Mouse (Mus musculus) gastrocnemius, adult 2 months (tissue): ENCODE data around the gene Lad1. TPM values are rescaled to one million over a fixed set of nuclear protein-coding genes. Genes with fewer than 3 reads are reported as not detected.

Experiments
- DNase-seq: peaks from one replicate; pipeline ENCODE4 v3.0.0; 2022
- H3K27ac ChIP-seq: fragments of 200-600 bp; 2 replicates; pipeline ENCODE4 v1.8.1; 2022; ENCODE audit warnings: mild to moderate bottlenecking
- H3K4me3 ChIP-seq: fragments of 200-600 bp; 2 replicates; pipeline ENCODE4 v1.8.1; 2022; ENCODE audit warnings: mild to moderate bottlenecking, moderate library complexity
- CTCF ChIP-seq: fragments of 200-600 bp; IDR thresholded peaks from 2 replicates; pipeline ENCODE4 v1.8.1; 2022; ENCODE audit warnings: antibody characterized with exemption, mild to moderate bottlenecking, moderate library complexity
- intact Hi-C: fragments of 180-260 bp; cut with DNase I; formaldehyde crosslinking; loops from one replicate; pipeline ENCODE4 v1.15.1; 2025
- long read RNA-seq, 2 experiments: library from polyadenylated mRNA; stranded (forward); transcript quantifications; one replicate each; pipeline ENCODE4 v2.0.0; 2021
- total RNA-seq, 2 experiments: library from RNA; stranded (reverse); gene quantifications; 2 replicates each; pipeline ENCODE4 v1.2.3; 2021

Gene Lad1
- not detected for total RNA-seq
- long read RNA-seq, experiment 1: 0 reads
- long read RNA-seq, experiment 2: 0 reads

GRCm38 (mm10) chr1:135818481-135819086 lies at the start of gene Lad1:
Gene Lad1 (plus strand): TSS chr1:135818598.
- TF ChIP-seq CTCF: no peak
- intact Hi-C loops: no loop called here
- Histone ChIP-seq H3K27ac (no peak within 1 kb of the TSS), H3K4me3 (peak within 1 kb of the TSS; percentile 74)
- DNase-seq: no peak

GRCm38 (mm10) chr1:135770237-135770636 lies 48.2 kb upstream of the Lad1 start:
- DNase-seq: peak; percentile 63
- Histone ChIP-seq H3K27ac (peak overlapping the region; percentile 97), H3K4me3 (peak overlapping the region; percentile 96)
- intact Hi-C loops: no loop called here
- no peak for TF ChIP-seq CTCF

- peak overlapping the region; percentile 96 for H3K4me3 ChIP-seq
- DNase-seq: peak; percentile 82
- peak overlapping the region; percentile 97 for H3K27ac ChIP-seq
- no peak for TF ChIP-seq CTCF
- intact Hi-C loops: no loop called here
Measured at GRCm38 (mm10) chr1:135770896-135771572, 47.4 kb upstream of the Lad1 start.

- H3K27ac ChIP-seq: peak overlapping the region; percentile 97
- no peak for TF ChIP-seq CTCF
- H3K4me3 ChIP-seq: peak overlapping the region; percentile 96
- DNase-seq: no peak
- intact Hi-C loops: no loop called here
Measured at GRCm38 (mm10) chr1:135771573-135771970, 46.8 kb upstream of the Lad1 start.

- TF ChIP-seq CTCF: no peak
- H3K27ac ChIP-seq: peak overlapping the region; percentile 94
- intact Hi-C loops: no loop called here
- DNase-seq: peak; percentile 49
- H3K4me3 ChIP-seq: peak overlapping the region; percentile 9
Measured at GRCm38 (mm10) chr1:135776596-135776995, 41.8 kb upstream of the Lad1 start.

- peak overlapping the region; percentile 94 for H3K27ac ChIP-seq
- no peak for DNase-seq
Measured at GRCm38 (mm10) chr1:135777046-135777445, 41.4 kb upstream of the Lad1 start.

GRCm38 (mm10) chr1:135778780-135779535 lies 39.4 kb upstream of the Lad1 start, which contains the start of gene Tnni1:
Gene Tnni1 (plus strand): TSS chr1:135779434.
- intact Hi-C loops: no loop called here
- peak within 1 kb of the TSS; percentile 17 for H3K4me3 ChIP-seq
- peak within 1 kb of the TSS; percentile 94 for H3K27ac ChIP-seq
- TF ChIP-seq CTCF: no peak
- DNase-seq: peak; percentile 66

More at GRCm38 (mm10) chr1:135777046-135777445, 41.4 kb upstream of the Lad1 start:
- intact Hi-C loops: no loop called here
- no peak for TF ChIP-seq CTCF
- no peak overlapping the region for H3K4me3 ChIP-seq

- H3K4me3 ChIP-seq: no peak overlapping the region
- DNase-seq: no peak
- intact Hi-C loops: loop anchor here (1.0 kb wide), 2 partner anchors 27 to 61 kb away; no protein-coding TSS in a partner anchor
- H3K27ac ChIP-seq: peak overlapping the region; percentile 94
- TF ChIP-seq CTCF: no peak
Measured at GRCm38 (mm10) chr1:135780649-135781048, 37.7 kb upstream of the Lad1 start.

GRCm38 (mm10) chr1:135781220-135781619 lies 37.2 kb upstream of the Lad1 start:
- Histone ChIP-seq H3K4me3 (no peak overlapping the region), H3K27ac (0 out of 2 replicates have a peak overlapping the region, but pooled peaks have one; percentile 94)
- peak; percentile 86 for DNase-seq
- peak; percentile 93 for TF ChIP-seq CTCF
- intact Hi-C loops: loop anchor here (1.0 kb wide), 2 partner anchors 28 to 62 kb away; no protein-coding TSS in a partner anchor

GRCm38 (mm10) chr1:135782816-135783215 lies 35.6 kb upstream of the Lad1 start:
- H3K27ac ChIP-seq: 0 out of 2 replicates have a peak overlapping the region, but pooled peaks have one; percentile 20
- H3K4me3 ChIP-seq: no peak overlapping the region
- TF ChIP-seq CTCF: no peak
- DNase-seq: no peak
- intact Hi-C loops: no loop called here

GRCm38 (mm10) chr1:135787799-135788198 lies 30.6 kb upstream of the Lad1 start:
- intact Hi-C loops: no loop called here
- TF ChIP-seq CTCF: peak; percentile 74
- DNase-seq: peak; percentile 83
- Histone ChIP-seq H3K27ac (no peak overlapping the region), H3K4me3 (no peak overlapping the region)

GRCm38 (mm10) chr1:135788708-135789107 lies 29.7 kb upstream of the Lad1 start:
- DNase-seq: no peak
- intact Hi-C loops: no loop called here
- peak; percentile 56 for TF ChIP-seq CTCF
- H3K27ac ChIP-seq: no peak overlapping the region
- no peak overlapping the region for H3K4me3 ChIP-seq

- Histone ChIP-seq H3K4me3 (no peak overlapping the region), H3K27ac (no peak overlapping the region)
- DNase-seq: peak; percentile 81
- TF ChIP-seq CTCF: peak; percentile 90
- intact Hi-C loops: no loop called here
Measured at GRCm38 (mm10) chr1:135789815-135790214, 28.6 kb upstream of the Lad1 start.
